Mouse (Mus musculus): ENCODE data around the gene Clmp. TPM values are rescaled to one million over a fixed set of nuclear protein-coding genes. Genes with fewer than 3 reads are reported as not detected.
"Not testable (repeated sequence)": the region's sequence is repeated elsewhere in the genome, so short reads cannot be mapped to it uniquely, and the experiment has no call there.

The Clmp gene
- polyA plus RNA-seq, 1 experiment from 2014 or later, result 23.0 TPM

- peak overlapping the region; percentile 23 for H3K4me3 ChIP-seq (ENCODE audit: low read depth, low read length)
Measured at GRCm38 (mm10) chr9:40765581-40765940, 79.8 kb downstream of the Clmp start.

DNA sequence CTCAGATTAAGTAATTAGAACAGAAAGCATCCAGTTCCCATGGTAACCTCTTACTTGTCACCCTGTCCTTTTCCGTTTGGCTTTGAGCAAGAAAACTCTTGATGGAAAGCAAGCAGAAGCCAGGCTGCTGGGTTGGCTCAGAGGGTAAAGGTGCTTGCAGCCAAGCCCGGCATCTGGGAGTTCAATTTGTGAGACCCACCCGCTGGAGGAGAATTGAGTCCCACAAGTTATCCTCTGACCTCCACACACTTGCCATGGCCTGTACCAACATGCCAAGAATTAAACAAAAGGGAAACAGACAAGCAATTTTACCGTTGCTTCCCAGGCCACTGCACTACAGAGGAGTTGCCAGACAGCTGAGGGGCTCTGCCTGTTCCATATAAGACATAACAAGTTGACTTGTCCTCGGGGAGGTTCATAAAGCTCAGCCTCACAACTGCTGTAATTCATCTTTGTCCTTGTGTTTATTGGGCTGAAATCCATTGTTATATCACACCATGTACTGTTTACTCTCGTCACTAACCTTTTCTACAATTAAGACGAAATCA, 80.4 kb downstream of the Clmp start:
- WGBS, result 66% methylated on average over 7 of the region's 7 CpGs
- TF ChIP-seq CTCF (IDR thresholded peaks at IDR 0.05; ENCODE audit: low read depth), result no peak
- no peak overlapping the region for H3K9ac ChIP-seq (ENCODE audit: low read depth, low read length)
- H3K27ac ChIP-seq (ENCODE audit: low read depth, low read length), result peak overlapping the region; percentile 66; the same call in 1 of the 2 replicates
- no peaks in the 10 kb centered on the region for H3K4me1 ChIP-seq (replicated peaks; ENCODE audit: control insufficient read depth, insufficient read depth, low read length)
- peaks cover 11% of the 10 kb centered on the region; the same call in 1 of the 2 replicates for H3K36me3 ChIP-seq (ENCODE audit: control insufficient read depth, insufficient read depth)
- no peak overlapping the region for H3K4me3 ChIP-seq (ENCODE audit: low read depth, low read length)
- no peak for ATAC-seq
- no peaks in the 10 kb centered on the region for H3K27me3 ChIP-seq (replicated peaks; ENCODE audit: control insufficient read depth, insufficient read depth, low read length)
- no peaks in the 10 kb centered on the region for H3K9me3 ChIP-seq (ENCODE audit: control insufficient read depth)
- no peak overlapping the region for H3K4me2 ChIP-seq (replicated peaks; ENCODE audit: low read depth)

More at GRCm38 (mm10) chr9:40765581-40765940, 79.8 kb downstream of the Clmp start:
- H3K27me3 ChIP-seq (replicated peaks; ENCODE audit: control insufficient read depth, insufficient read depth, low read length), result no peaks in the 10 kb centered on the region
- peak overlapping the region; percentile 66 for H3K27ac ChIP-seq (ENCODE audit: low read depth, low read length)
- 33% methylated on average over 12 of the region's 12 CpGs for WGBS
- H3K9me3 ChIP-seq (ENCODE audit: control insufficient read depth), result no peaks in the 10 kb centered on the region
- TF ChIP-seq CTCF (IDR thresholded peaks at IDR 0.05; ENCODE audit: low read depth), result no peak
- peak; percentile 84 for ATAC-seq
- H3K36me3 ChIP-seq (ENCODE audit: control insufficient read depth, insufficient read depth), result peaks cover 7% of the 10 kb centered on the region; the same call in 1 of the 2 replicates
- H3K4me2 ChIP-seq (replicated peaks; ENCODE audit: low read depth), result peak overlapping the region; percentile 53
- no peak overlapping the region for H3K9ac ChIP-seq (ENCODE audit: low read depth, low read length)
- H3K4me1 ChIP-seq (replicated peaks; ENCODE audit: control insufficient read depth, insufficient read depth, low read length), result no peaks in the 10 kb centered on the region

GRCm38 (mm10) chr9:40767946-40768345, 82.2 kb downstream of the Clmp start:
- WGBS, result 82% methylated on average over 4 of the region's 4 CpGs
- Histone ChIP-seq H3K36me3 (ENCODE audit: control insufficient read depth, insufficient read depth) (peaks cover 16% of the 10 kb centered on the region; the same call in 1 of the 2 replicates), H3K4me3 (ENCODE audit: low read depth, low read length) (no peak overlapping the region), H3K9me3 (ENCODE audit: control insufficient read depth) (no peaks in the 10 kb centered on the region), H3K4me2 (replicated peaks; ENCODE audit: low read depth) (no peak overlapping the region), H3K9ac (ENCODE audit: low read depth, low read length) (no peak overlapping the region), H3K4me1 (replicated peaks; ENCODE audit: control insufficient read depth, insufficient read depth, low read length) (no peaks in the 10 kb centered on the region), H3K27ac (ENCODE audit: low read depth, low read length) (no peak overlapping the region), H3K27me3 (replicated peaks; ENCODE audit: control insufficient read depth, insufficient read depth, low read length) (no peaks in the 10 kb centered on the region)
- TF ChIP-seq CTCF (IDR thresholded peaks at IDR 0.05; ENCODE audit: low read depth), result no peak
- no peak for ATAC-seq

DNA sequence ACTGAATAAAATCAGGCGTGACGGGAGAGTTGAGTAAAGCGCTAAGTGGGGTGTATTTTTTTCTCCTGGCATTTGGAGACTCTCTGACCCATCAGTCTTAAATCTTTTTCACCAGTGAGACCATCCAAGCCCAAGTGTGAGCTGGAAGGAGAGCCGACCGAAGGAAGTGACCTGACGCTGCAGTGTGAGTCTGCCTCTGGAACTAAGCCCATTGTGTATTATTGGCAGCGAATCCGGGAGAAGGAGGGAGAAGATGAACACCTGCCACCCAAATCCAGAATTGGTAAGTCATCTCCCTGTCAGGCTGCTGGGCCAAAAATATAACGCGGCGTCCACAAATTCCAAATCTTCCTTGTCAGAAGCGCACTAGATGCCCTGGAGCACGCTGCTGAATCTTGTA, 86.5 kb downstream of the Clmp start:
- H3K4me2 ChIP-seq (replicated peaks; ENCODE audit: low read depth), result no peak overlapping the region
- no peaks in the 10 kb centered on the region for H3K9me3 ChIP-seq (ENCODE audit: control insufficient read depth)
- H3K36me3 ChIP-seq (ENCODE audit: control insufficient read depth, insufficient read depth), result peaks cover 9% of the 10 kb centered on the region; the same call in 1 of the 2 replicates
- no peaks in the 10 kb centered on the region for H3K4me1 ChIP-seq (replicated peaks; ENCODE audit: control insufficient read depth, insufficient read depth, low read length)
- no peak overlapping the region for H3K4me3 ChIP-seq (ENCODE audit: low read depth, low read length)
- H3K27me3 ChIP-seq (replicated peaks; ENCODE audit: control insufficient read depth, insufficient read depth, low read length), result no peaks in the 10 kb centered on the region
- no peak for TF ChIP-seq CTCF (IDR thresholded peaks at IDR 0.05; ENCODE audit: low read depth)
- no peak overlapping the region for H3K27ac ChIP-seq (ENCODE audit: low read depth, low read length)
- 74% methylated on average over 13 of the region's 13 CpGs for WGBS
- no peak for ATAC-seq
- no peak overlapping the region for H3K9ac ChIP-seq (ENCODE audit: low read depth, low read length)

DNA sequence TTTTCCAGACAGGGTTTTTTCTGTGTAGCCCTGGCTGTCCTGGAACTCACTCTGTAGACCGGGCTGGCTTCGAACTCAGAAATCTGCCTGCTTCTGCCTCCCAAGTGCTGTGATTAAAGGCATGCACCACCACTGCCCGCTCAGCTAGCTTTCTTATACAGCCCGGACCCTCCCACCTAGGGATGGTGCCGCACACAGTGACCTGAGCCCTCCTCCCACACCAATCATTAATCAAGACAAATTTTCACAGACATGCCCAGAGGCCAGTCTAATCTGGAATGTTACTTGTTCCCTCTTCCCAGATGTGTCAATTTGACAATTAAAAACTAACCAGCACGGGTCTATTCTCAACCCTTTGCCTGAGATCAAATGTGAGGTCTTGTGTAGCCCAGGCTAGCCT, 87.4 kb downstream of the Clmp start:
- H3K36me3 ChIP-seq (ENCODE audit: control insufficient read depth, insufficient read depth); H3K27me3 ChIP-seq (replicated peaks; ENCODE audit: control insufficient read depth, insufficient read depth, low read length); H3K9ac ChIP-seq (ENCODE audit: low read depth, low read length); ATAC-seq; H3K27ac ChIP-seq (ENCODE audit: low read depth, low read length); H3K9me3 ChIP-seq (ENCODE audit: control insufficient read depth); H3K4me1 ChIP-seq (replicated peaks; ENCODE audit: control insufficient read depth, insufficient read depth, low read length); H3K4me2 ChIP-seq (replicated peaks; ENCODE audit: low read depth); H3K4me3 ChIP-seq (ENCODE audit: low read depth, low read length): not testable (repeated sequence)
- 86% methylated on average over 6 of the region's 6 CpGs for WGBS

- H3K4me3 ChIP-seq (ENCODE audit: low read depth, low read length), result no peak overlapping the region
- no peaks in the 10 kb centered on the region for H3K4me1 ChIP-seq (replicated peaks; ENCODE audit: control insufficient read depth, insufficient read depth, low read length)
- no peak for TF ChIP-seq CTCF (IDR thresholded peaks at IDR 0.05; ENCODE audit: low read depth)
- no peak overlapping the region for H3K4me2 ChIP-seq (replicated peaks; ENCODE audit: low read depth)
- no peak overlapping the region for H3K9ac ChIP-seq (ENCODE audit: low read depth, low read length)
- H3K9me3 ChIP-seq (ENCODE audit: control insufficient read depth), result no peaks in the 10 kb centered on the region
- no peak for ATAC-seq
- 71% methylated on average over 4 of the region's 4 CpGs for WGBS
- peaks cover 9% of the 10 kb centered on the region; the same call in 1 of the 2 replicates for H3K36me3 ChIP-seq (ENCODE audit: control insufficient read depth, insufficient read depth)
- H3K27ac ChIP-seq (ENCODE audit: low read depth, low read length), result no peak overlapping the region
- no peaks in the 10 kb centered on the region for H3K27me3 ChIP-seq (replicated peaks; ENCODE audit: control insufficient read depth, insufficient read depth, low read length)
Measured at GRCm38 (mm10) chr9:40773869-40774268, 88.1 kb downstream of the Clmp start.
